Mouse (Mus musculus) forebrain, postnatal 0 days (tissue): ENCODE measurements at regions not wholly inside any gene's neighbourhood (a gene's known extent, or its start where the extent isn't known, plus 50 kb on each side); places are given as distances from the start of the nearest gene placed in this dataset.

Experiments used
- ATAC-seq: fragments of 200-750 bp; cut with Nextera tagmentation; 2 replicates; pipeline ENCODE4 v1.8.0; 2017; ENCODE audit warnings: mild to moderate bottlenecking, moderate library complexity
- DNase-seq: peaks from one replicate; pipeline ENCODE4 v3.0.0-alpha.2; 2015
- H3K27ac ChIP-seq: fragments of 300-500 bp; sonication (generic); 2 replicates; pipeline ENCODE4 v1.5.1; 2014; ENCODE audit warnings: low read depth, mild to moderate bottlenecking, antibody characterized with exemption, low read length, moderate library complexity, mixed read lengths
- H3K27me3 ChIP-seq: fragments of 300-500 bp; sonication (generic); 2 replicates; pipeline ENCODE4 v1.6.1; 2014; ENCODE audit warnings: mild to moderate bottlenecking, low read length, mixed read lengths; ENCODE audit not compliant: insufficient read depth
- H3K36me3 ChIP-seq: fragments of 300-500 bp; sonication (generic); 2 replicates; pipeline ENCODE4 v1.6.1; 2014; ENCODE audit warnings: mild to moderate bottlenecking, moderate library complexity; ENCODE audit not compliant: insufficient read depth
- H3K4me1 ChIP-seq: fragments of 300-500 bp; sonication (generic); 2 replicates; pipeline ENCODE4 v1.6.1; 2014; ENCODE audit warnings: antibody characterized with exemption; ENCODE audit not compliant: insufficient read depth
- H3K4me2 ChIP-seq: fragments of 300-500 bp; sonication (generic); 2 replicates; pipeline ENCODE4 v1.6.1; 2014; ENCODE audit warnings: low read depth, mild to moderate bottlenecking, moderate library complexity
- H3K4me3 ChIP-seq: fragments of 300-500 bp; sonication (generic); 2 replicates; pipeline ENCODE4 v1.5.1; 2014; ENCODE audit warnings: low read depth, low read length, mixed read lengths
- H3K9ac ChIP-seq: fragments of 300-500 bp; sonication (generic); 2 replicates; pipeline ENCODE4 v1.6.1; 2014; ENCODE audit warnings: mild to moderate bottlenecking
- H3K9me3 ChIP-seq: fragments of 300-500 bp; sonication (generic); 2 replicates; pipeline ENCODE4 v1.6.1; 2016; ENCODE audit warnings: low read length
- CTCF ChIP-seq: sonication (generic); IDR thresholded peaks from 2 replicates; pipeline ENCODE4 v1.5.1; 2016; ENCODE audit warnings: antibody characterized with exemption, control low read depth, low read depth
- WGBS: fragments of 180-500 bp; shearing (Covaris S2); extraction: QIAGEN DNeasy Blood & Tissue Kit; methylation state at CpG from one replicate; pipeline ENCODE4 v1.1.7; 2014; 5-methylcytosine and 5-hydroxymethylcytosine counted together

- no peak overlapping the region for H3K4me3 ChIP-seq
- H3K9me3 ChIP-seq, result no peaks in the 10 kb centered on the region
- no peaks in the 10 kb centered on the region for H3K27me3 ChIP-seq
- WGBS, result 16% methylated on average over 2 of the region's 2 CpGs
- no peaks in the 10 kb centered on the region for H3K36me3 ChIP-seq
- ATAC-seq (peak; percentile 28; the same call in 1 of the 2 replicates), DNase-seq (peak; percentile 69)
- TF ChIP-seq CTCF, result no peak
- no peak overlapping the region for H3K9ac ChIP-seq
- H3K27ac ChIP-seq, result no peak overlapping the region
- no peaks in the 10 kb centered on the region for H3K4me1 ChIP-seq
- no peak overlapping the region for H3K4me2 ChIP-seq
These were observed 102.7 kb downstream of the Ptpn20 start for GRCm38 (mm10) chr14:33691690-33692089.

- 56% methylated on average over 2 of the region's 2 CpGs for WGBS
- peak; percentile 65 for ATAC-seq
- peak; percentile 27 for DNase-seq
- Histone ChIP-seq H3K4me2 (no peak overlapping the region), H3K4me1 (no peaks in the 10 kb centered on the region), H3K36me3 (no peaks in the 10 kb centered on the region), H3K27me3 (no peaks in the 10 kb centered on the region), H3K4me3 (no peak overlapping the region), H3K9ac (no peak overlapping the region), H3K9me3 (no peaks in the 10 kb centered on the region), H3K27ac (no peak overlapping the region)
- TF ChIP-seq CTCF, result no peak
These were observed 105.2 kb downstream of the Ptpn20 start for GRCm38 (mm10) chr14:33694224-33694623.

GRCm38 (mm10) chr14:33695362-33695982 lies 106.5 kb downstream of the Ptpn20 start:
- H3K4me2 ChIP-seq, result no peak overlapping the region
- peak; percentile 23; the same call in 1 of the 2 replicates for ATAC-seq
- no peak overlapping the region for H3K4me3 ChIP-seq
- no peak overlapping the region for H3K27ac ChIP-seq
- 22% methylated on average over 8 of the region's 8 CpGs for WGBS
- peak; percentile 93 for TF ChIP-seq CTCF
- no peak overlapping the region for H3K9ac ChIP-seq
- H3K9me3 ChIP-seq, result no peaks in the 10 kb centered on the region
- H3K36me3 ChIP-seq, result no peaks in the 10 kb centered on the region
- H3K27me3 ChIP-seq, result no peaks in the 10 kb centered on the region
- H3K4me1 ChIP-seq, result no peaks in the 10 kb centered on the region
- peak; percentile 79 for DNase-seq

- no peaks in the 10 kb centered on the region for H3K4me1 ChIP-seq
- H3K27ac ChIP-seq, result no peak overlapping the region
- no peak overlapping the region for H3K9ac ChIP-seq
- H3K27me3 ChIP-seq, result no peaks in the 10 kb centered on the region
- no peak for ATAC-seq
- no peak for DNase-seq
- 75% methylated on average over 3 of the region's 3 CpGs for WGBS
- no peaks in the 10 kb centered on the region for H3K36me3 ChIP-seq
- no peaks in the 10 kb centered on the region for H3K9me3 ChIP-seq
- H3K4me3 ChIP-seq, result no peak overlapping the region
- no peak for TF ChIP-seq CTCF
- H3K4me2 ChIP-seq, result no peak overlapping the region
These were observed 107.8 kb downstream of the Ptpn20 start for GRCm38 (mm10) chr14:33696817-33697216.

- TF ChIP-seq CTCF, result no peak
- ATAC-seq (no peak), DNase-seq (no peak)
- Histone ChIP-seq H3K4me2 (no peak overlapping the region), H3K4me3 (no peak overlapping the region), H3K27ac (no peak overlapping the region), H3K9ac (no peak overlapping the region), H3K4me1 (no peaks in the 10 kb centered on the region), H3K9me3 (no peaks in the 10 kb centered on the region), H3K36me3 (no peaks in the 10 kb centered on the region), H3K27me3 (no peaks in the 10 kb centered on the region)
- WGBS, result 88% methylated on average over 13 of the region's 13 CpGs
These were observed 110.9 kb downstream of the Ptpn20 start for GRCm38 (mm10) chr14:33699777-33700438.

- DNase-seq, result no peak
- no peak for ATAC-seq
- H3K36me3 ChIP-seq, result no peaks in the 10 kb centered on the region
- no peaks in the 10 kb centered on the region for H3K9me3 ChIP-seq
- H3K4me3 ChIP-seq, result no peak overlapping the region
- no peak overlapping the region for H3K4me2 ChIP-seq
- H3K27me3 ChIP-seq, result no peaks in the 10 kb centered on the region
- 72% methylated on average over 6 of the region's 6 CpGs for WGBS
- no peak overlapping the region for H3K27ac ChIP-seq
- no peak overlapping the region for H3K9ac ChIP-seq
- TF ChIP-seq CTCF, result no peak
- H3K4me1 ChIP-seq, result no peaks in the 10 kb centered on the region
These were observed 118.8 kb downstream of the Ptpn20 start for GRCm38 (mm10) chr14:33707661-33708297.

GRCm38 (mm10) chr14:33708298-33708665 lies 119.3 kb downstream of the Ptpn20 start:
- Histone ChIP-seq H3K4me3 (no peak overlapping the region), H3K4me1 (no peaks in the 10 kb centered on the region), H3K36me3 (no peaks in the 10 kb centered on the region), H3K27ac (no peak overlapping the region), H3K4me2 (no peak overlapping the region), H3K9ac (no peak overlapping the region), H3K9me3 (no peaks in the 10 kb centered on the region), H3K27me3 (no peaks in the 10 kb centered on the region)
- 90% methylated on average over 4 of the region's 4 CpGs for WGBS
- no peak for TF ChIP-seq CTCF
- ATAC-seq (no peak), DNase-seq (no peak)
